Mouse (Mus musculus) brain, embryonic 14.5 days (tissue): ENCODE data around the gene Mtmr4. TPM values are rescaled to one million over a fixed set of nuclear protein-coding genes. Genes with fewer than 3 reads are reported as not detected.

Experiments
- DNase-seq: peaks from one replicate; pipeline ENCODE4 v3.0.0-alpha.2; 2011; ENCODE audit warnings: low read depth
- CTCF ChIP-seq: fragments of 200-500 bp; IDR thresholded peaks from 2 replicates; pipeline ENCODE4 v1.5.1; 2012; ENCODE audit warnings: inconsistent platforms, mild to moderate bottlenecking, moderate library complexity, borderline replicate concordance; ENCODE audit not compliant: insufficient read depth, insufficient read length; ENCODE audit errors: extremely low read depth
- POLR2A ChIP-seq: fragments of 200-500 bp; IDR thresholded peaks from 2 replicates; pipeline ENCODE4 v1.6.1; 2012; ENCODE audit warnings: mild to moderate bottlenecking, inconsistent platforms, borderline replicate concordance; ENCODE audit not compliant: poor library complexity, insufficient read depth, insufficient read length, severe bottlenecking; ENCODE audit errors: extremely low read depth
- polyA plus RNA-seq: library from polyadenylated mRNA; depleted of rRNA; stranded (reverse); fragments of >200 nt; gene quantifications from 2 replicates; pipeline ENCODE4 v1.2.3, GENCODE M21; 2012; rRNA removed

Gene Mtmr4
- polyA plus RNA-seq, 1 experiment: 80.3 TPM

- TF ChIP-seq POLR2A (no peak), CTCF (no peak)
- DNase-seq: no peak
These were observed 46.8 kb downstream of the Mtmr4 start for GRCm38 (mm10) chr11:87638793-87639192.

DNA sequence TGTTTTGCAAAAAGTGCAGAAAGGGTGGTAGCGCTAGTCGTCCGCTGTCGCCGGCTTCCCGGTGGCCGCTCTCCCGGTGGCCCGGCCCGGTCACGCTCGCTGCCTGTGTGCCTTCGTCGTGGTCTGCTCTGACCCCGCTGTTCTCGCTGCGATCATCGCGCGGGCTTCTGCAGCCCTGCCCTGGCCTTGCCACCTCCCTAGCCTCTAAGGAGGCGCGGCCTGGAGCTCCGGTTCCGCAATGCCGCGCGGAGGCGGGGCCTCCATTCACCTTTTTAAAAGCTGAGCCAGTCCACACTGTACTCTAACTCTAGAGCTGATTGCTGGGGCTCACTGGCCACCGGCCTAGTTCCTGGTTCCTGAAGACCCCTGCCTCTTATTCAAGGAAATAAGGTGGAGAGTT is 47.2 kb downstream of the Mtmr4 start:
- DNase-seq: peak; percentile 58
- TF ChIP-seq CTCF: no peak
- 0 out of 2 replicates have a peak, but pooled peaks have one; percentile 22 for TF ChIP-seq POLR2A

- DNase-seq: no peak
- no peak for TF ChIP-seq CTCF
These were observed 50.9 kb downstream of the Mtmr4 start for GRCm38 (mm10) chr11:87642865-87643264.

- DNase-seq: no peak
- TF ChIP-seq CTCF: no peak
- TF ChIP-seq POLR2A: no peak
These were observed 62.7 kb downstream of the Mtmr4 start for GRCm38 (mm10) chr11:87654693-87655092.

GRCm38 (mm10) chr11:87659216-87659615 is 67.3 kb downstream of the Mtmr4 start:
- DNase-seq: no peak
- TF ChIP-seq POLR2A (no peak), CTCF (no peak)

DNA sequence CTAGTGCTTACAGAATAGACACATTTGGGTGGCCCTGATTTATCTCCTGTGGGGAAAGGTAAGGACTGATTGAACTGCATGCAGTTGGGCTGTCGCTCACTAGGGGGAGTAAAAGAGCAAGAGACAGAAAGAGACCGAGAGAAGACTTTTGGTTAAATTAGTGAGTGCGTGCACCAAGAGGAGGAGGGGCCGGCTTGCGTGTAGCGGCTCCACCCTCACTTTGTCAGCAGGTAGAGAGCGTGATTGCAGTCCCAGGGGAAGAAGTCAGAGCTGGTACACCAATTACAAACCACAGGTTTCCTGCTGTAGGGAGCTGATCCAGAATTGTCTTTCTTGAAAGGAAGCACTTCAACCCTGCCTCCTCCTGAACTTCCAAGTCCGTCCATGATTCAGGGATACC is 70.4 kb downstream of the Mtmr4 start, which contains the start of gene Rnf43:
TSS of gene Rnf43 (plus strand) at position 316 of the 400 bp plus-strand sequence.
- peak; percentile 89 for DNase-seq
- TF ChIP-seq CTCF (peak; percentile 80), POLR2A (no peak)

GRCm38 (mm10) chr11:87662822-87663221 is 70.9 kb downstream of the Mtmr4 start:
- DNase-seq: no peak
- TF ChIP-seq CTCF (no peak), POLR2A (no peak)

GRCm38 (mm10) chr11:87663948-87664347 is 72.0 kb downstream of the Mtmr4 start:
- no peak for DNase-seq
- no peak for TF ChIP-seq CTCF
- no peak for TF ChIP-seq POLR2A

GRCm38 (mm10) chr11:87664521-87664920 is 72.6 kb downstream of the Mtmr4 start:
- DNase-seq: no peak
- TF ChIP-seq CTCF (no peak), POLR2A (no peak)

- no peak for DNase-seq
- TF ChIP-seq CTCF (no peak), POLR2A (no peak)
These were observed 73.3 kb downstream of the Mtmr4 start for GRCm38 (mm10) chr11:87665224-87665623.

- no peak for DNase-seq
- TF ChIP-seq POLR2A: no peak
- no peak for TF ChIP-seq CTCF
These were observed 73.7 kb downstream of the Mtmr4 start for GRCm38 (mm10) chr11:87665658-87666057.

Other genes starting within 250 kb of the Mtmr4 start
- 41.6 and 50.9 TPM in 2 replicates for gene Ppm1e, start 233.1 kb upstream of the Mtmr4 start, polyA plus RNA-seq
- gene Rad51c, start 187.2 kb upstream of the Mtmr4 start, polyA plus RNA-seq: 5.9 and 7.6 TPM in 2 replicates
- gene Tex14, start 187.1 kb upstream of the Mtmr4 start, polyA plus RNA-seq: 0.32 and 1.1 TPM in 2 replicates
- not detected in 2 replicates for gene Gm11492, start 25.5 kb upstream of the Mtmr4 start, polyA plus RNA-seq
- gene Sept4, start 23.3 kb upstream of the Mtmr4 start, polyA plus RNA-seq: 17.0 and 19.4 TPM in 2 replicates
- 0.23 and 0.26 TPM in 2 replicates for gene Hsf5, start 25.0 kb downstream of the Mtmr4 start, polyA plus RNA-seq
- gene Rnf43, start 70.6 kb downstream of the Mtmr4 start, polyA plus RNA-seq: 0.87 and 1.4 TPM in 2 replicates
- 118 and 147 TPM in 2 replicates for gene Supt4a, start 145.4 kb downstream of the Mtmr4 start, polyA plus RNA-seq
- 150 and 168 TPM in 2 replicates for gene Tspoap1, start 168.4 kb downstream of the Mtmr4 start, polyA plus RNA-seq
- 0.28 and 0.51 TPM in 2 replicates for gene Mpo, start 201.4 kb downstream of the Mtmr4 start, polyA plus RNA-seq
- 0.33 and 0.63 TPM in 2 replicates for gene Lpo, start 236.1 kb downstream of the Mtmr4 start, polyA plus RNA-seq